Mouse (Mus musculus) hindbrain, embryonic 12.5 days (tissue): ENCODE data around the gene Osbpl2. TPM values are rescaled to one million over a fixed set of nuclear protein-coding genes. Genes with fewer than 3 reads are reported as not detected.

ENCODE experiments used
- ATAC-seq: fragments of 200-750 bp; cut with Nextera tagmentation; 2 replicates; pipeline ENCODE4 v1.8.0; 2017; ENCODE audit warnings: moderate TSS enrichment; ENCODE audit not compliant: low FRiP score
- H3K27ac ChIP-seq: fragments of 300-500 bp; sonication (generic); 2 replicates; pipeline ENCODE4 v1.5.1; 2016; ENCODE audit warnings: mild to moderate bottlenecking
- H3K27me3 ChIP-seq: fragments of 300-500 bp; sonication (generic); 2 replicates; pipeline ENCODE4 v1.6.1; 2016; ENCODE audit warnings: mild to moderate bottlenecking
- H3K36me3 ChIP-seq: fragments of 300-500 bp; sonication (generic); 2 replicates; pipeline ENCODE4 v1.6.1; 2016; ENCODE audit warnings: mild to moderate bottlenecking
- H3K4me1 ChIP-seq: fragments of 300-500 bp; sonication (generic); 2 replicates; pipeline ENCODE4 v1.6.1; 2016
- H3K4me2 ChIP-seq: fragments of 300-500 bp; sonication (generic); replicated peaks from 2 replicates; pipeline ENCODE4 v1.6.1; 2016; ENCODE audit warnings: mild to moderate bottlenecking
- H3K4me3 ChIP-seq: fragments of 300-500 bp; sonication (generic); 2 replicates; pipeline ENCODE4 v1.5.1; 2016; ENCODE audit warnings: mild to moderate bottlenecking
- H3K9ac ChIP-seq: fragments of 300-500 bp; sonication (generic); 2 replicates; pipeline ENCODE4 v1.6.1; 2016; ENCODE audit warnings: mild to moderate bottlenecking, moderate library complexity
- H3K9me3 ChIP-seq: fragments of 300-500 bp; sonication (generic); replicated peaks from 2 replicates; pipeline ENCODE4 v1.6.1; 2016; ENCODE audit warnings: mild to moderate bottlenecking
- WGBS: fragments of 180-500 bp; shearing (Covaris S2); methylation state at CpG from one replicate; pipeline ENCODE4 v1.1.7; 2016; 5-methylcytosine and 5-hydroxymethylcytosine counted together
- polyA plus RNA-seq: library from polyadenylated mRNA; unstranded; fragments of >200 nt; fragmentation: Nextera tagmentation; extraction: Ambion mirVana; gene quantifications from 2 replicates; pipeline ENCODE4 v1.2.1, GENCODE M21; 2016

Gene Osbpl2
- polyA plus RNA-seq: 52.2 and 53.8 TPM in 2 replicates

- peaks cover 50% of the 10 kb centered on the region for H3K4me1 ChIP-seq
These were observed at the start of gene Osbpl2 for GRCm38 (mm10) chr2:180118661-180119438. Gene Osbpl2 (plus strand): TSS chr2:180119306.

DNA sequence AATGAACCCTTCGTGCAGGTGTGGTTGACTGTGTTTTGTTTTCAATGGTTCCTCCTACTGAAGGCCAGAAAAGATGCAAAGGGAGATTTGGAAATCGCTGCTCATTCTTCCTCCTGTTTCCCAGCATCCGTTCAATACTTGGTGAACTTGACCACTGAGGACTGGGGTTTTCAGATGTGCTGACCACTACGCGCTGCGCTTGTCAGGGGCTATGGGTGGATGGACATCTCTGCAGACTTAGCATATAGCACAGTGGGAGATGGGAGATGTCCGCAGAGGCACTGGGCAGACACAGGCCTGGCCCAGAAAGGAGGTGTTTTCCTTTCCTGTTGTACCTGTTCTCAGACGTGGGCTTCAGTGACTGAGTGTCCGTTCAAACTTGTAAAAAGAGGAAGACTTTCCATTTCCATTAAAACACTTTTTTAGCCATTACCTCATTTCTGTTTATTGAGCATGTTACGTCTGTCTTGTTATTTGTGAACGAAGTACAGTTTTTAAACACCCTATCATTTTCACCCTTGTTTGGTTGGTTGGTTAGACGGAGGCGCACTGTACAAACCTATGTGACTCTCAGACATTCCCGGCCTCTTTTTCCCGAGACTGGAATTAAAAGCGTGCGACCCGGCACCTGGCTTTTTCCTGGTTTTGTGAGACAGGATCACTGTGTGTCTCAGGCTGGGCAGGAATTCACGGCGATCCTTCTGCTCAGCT is 49.2 kb upstream of the Osbpl2 start:
- H3K4me1 ChIP-seq: peaks cover 13% of the 10 kb centered on the region
- ATAC-seq: peak; percentile 79
- H3K27me3 ChIP-seq: no peaks in the 10 kb centered on the region
- 36% methylated on average over 20 of the region's 20 CpGs for WGBS
- peaks cover 34% of the 10 kb centered on the region for H3K36me3 ChIP-seq
- peak overlapping the region; percentile 80 for H3K9ac ChIP-seq
- peak overlapping the region; percentile 90 for H3K4me2 ChIP-seq
- H3K4me3 ChIP-seq: peak overlapping the region; percentile 60
- peak overlapping the region; percentile 85 for H3K27ac ChIP-seq
- no peaks in the 10 kb centered on the region for H3K9me3 ChIP-seq

More at GRCm38 (mm10) chr2:180118661-180119438, at the start of gene Osbpl2:
- Histone ChIP-seq H3K4me2 (peak within 1 kb of the TSS; percentile 93), H3K36me3 (peaks cover 9% of the 10 kb centered on the region; the same call in 1 of the 2 replicates), H3K9ac (peak within 1 kb of the TSS; percentile 91), H3K4me3 (peak within 1 kb of the TSS; percentile 92), H3K9me3 (no peaks in the 10 kb centered on the region), H3K27me3 (no peaks in the 10 kb centered on the region), H3K27ac (peak within 1 kb of the TSS; percentile 92)
- WGBS: under 1% methylated on average over 55 of the region's 55 CpGs
- ATAC-seq: peak; percentile 98

GRCm38 (mm10) chr2:180070481-180071453 is 48.3 kb upstream of the Osbpl2 start, which contains the start of gene Mtg2:
Gene Mtg2 (plus strand): TSS chr2:180070588.
- H3K9me3 ChIP-seq: no peaks in the 10 kb centered on the region
- H3K4me3 ChIP-seq: peak within 1 kb of the TSS; percentile 60
- 5% methylated on average over 57 of the region's 58 CpGs for WGBS
- peaks cover 13% of the 10 kb centered on the region for H3K4me1 ChIP-seq
- ATAC-seq: peak; percentile 96
- no peaks in the 10 kb centered on the region for H3K27me3 ChIP-seq
- H3K4me2 ChIP-seq: peak within 1 kb of the TSS; percentile 90
- H3K27ac ChIP-seq: peak within 1 kb of the TSS; percentile 85
- peaks cover 27% of the 10 kb centered on the region for H3K36me3 ChIP-seq
- H3K9ac ChIP-seq: peak within 1 kb of the TSS; percentile 80

GRCm38 (mm10) chr2:180071671-180072070 is 47.4 kb upstream of the Osbpl2 start:
- H3K4me1 ChIP-seq: peaks cover 13% of the 10 kb centered on the region
- no peak overlapping the region for H3K9ac ChIP-seq
- H3K4me2 ChIP-seq: no peak overlapping the region
- ATAC-seq: no peak
- H3K9me3 ChIP-seq: no peaks in the 10 kb centered on the region
- no peak overlapping the region for H3K4me3 ChIP-seq
- H3K27me3 ChIP-seq: no peaks in the 10 kb centered on the region
- 89% methylated on average over 2 of the region's 2 CpGs for WGBS
- peaks cover 27% of the 10 kb centered on the region for H3K36me3 ChIP-seq
- H3K27ac ChIP-seq: no peak overlapping the region

- H3K27ac ChIP-seq: no peak overlapping the region
- peaks cover 27% of the 10 kb centered on the region for H3K36me3 ChIP-seq
- H3K9ac ChIP-seq: no peak overlapping the region
- H3K4me2 ChIP-seq: no peak overlapping the region
- no peaks in the 10 kb centered on the region for H3K27me3 ChIP-seq
- peaks cover 13% of the 10 kb centered on the region for H3K4me1 ChIP-seq
- no peaks in the 10 kb centered on the region for H3K9me3 ChIP-seq
- ATAC-seq: no peak
- no peak overlapping the region for H3K4me3 ChIP-seq
- 90% methylated on average over 7 of the region's 7 CpGs for WGBS
These were observed 46.2 kb upstream of the Osbpl2 start for GRCm38 (mm10) chr2:180072886-180073285.

- Histone ChIP-seq H3K9ac (no peak overlapping the region), H3K4me1 (no peaks in the 10 kb centered on the region), H3K4me2 (no peak overlapping the region), H3K36me3 (peaks cover 47% of the 10 kb centered on the region), H3K27me3 (no peaks in the 10 kb centered on the region), H3K27ac (0 out of 2 replicates have a peak overlapping the region, but pooled peaks have one; percentile 4), H3K9me3 (no peaks in the 10 kb centered on the region), H3K4me3 (no peak overlapping the region)
- no peak for ATAC-seq
- WGBS: 69% methylated on average over 3 of the region's 3 CpGs
These were observed 41.5 kb upstream of the Osbpl2 start for GRCm38 (mm10) chr2:180077622-180078021.

- Histone ChIP-seq H3K27me3 (no peaks in the 10 kb centered on the region), H3K4me2 (no peak overlapping the region), H3K9ac (no peak overlapping the region), H3K4me1 (no peaks in the 10 kb centered on the region), H3K4me3 (no peak overlapping the region), H3K9me3 (no peaks in the 10 kb centered on the region), H3K36me3 (peaks cover 56% of the 10 kb centered on the region), H3K27ac (no peak overlapping the region)
- no peak for ATAC-seq
- 91% methylated on average over 8 of the region's 8 CpGs for WGBS
These were observed 38.4 kb upstream of the Osbpl2 start for GRCm38 (mm10) chr2:180080680-180081079.

DNA sequence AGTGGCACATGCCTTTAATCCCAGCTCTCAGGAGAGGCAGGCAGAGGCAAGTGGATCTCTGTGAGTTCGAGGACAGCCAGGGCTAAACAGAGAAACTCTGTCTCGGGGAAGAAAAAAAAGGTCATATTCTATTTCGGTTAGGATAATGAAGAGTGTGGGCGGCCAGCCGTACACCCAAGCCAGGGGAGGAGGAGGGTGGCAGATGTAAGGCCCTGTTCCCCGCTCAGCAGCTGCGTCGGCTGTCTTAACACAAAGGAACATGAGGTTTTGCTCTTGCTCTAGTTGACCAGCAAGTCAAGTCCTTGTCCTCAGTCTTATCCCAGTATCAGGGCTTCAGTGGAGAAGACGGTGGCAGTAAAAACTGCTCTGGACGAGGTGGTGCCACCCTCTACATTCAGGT is 36.0 kb upstream of the Osbpl2 start:
- H3K4me1 ChIP-seq: no peaks in the 10 kb centered on the region
- H3K27ac ChIP-seq: no peak overlapping the region
- no peaks in the 10 kb centered on the region for H3K27me3 ChIP-seq
- no peak overlapping the region for H3K4me2 ChIP-seq
- H3K4me3 ChIP-seq: no peak overlapping the region
- H3K9me3 ChIP-seq: no peaks in the 10 kb centered on the region
- H3K9ac ChIP-seq: no peak overlapping the region
- ATAC-seq: no peak
- H3K36me3 ChIP-seq: peaks cover 55% of the 10 kb centered on the region
- 88% methylated on average over 10 of the region's 10 CpGs for WGBS

- 47% methylated on average over 3 of the region's 3 CpGs for WGBS
- peaks cover 41% of the 10 kb centered on the region for H3K36me3 ChIP-seq
These were observed 34.5 kb upstream of the Osbpl2 start for GRCm38 (mm10) chr2:180084565-180084964.

GRCm38 (mm10) chr2:180085926-180086636 is 33.0 kb upstream of the Osbpl2 start:
- Histone ChIP-seq H3K4me1 (no peaks in the 10 kb centered on the region), H3K9ac (no peak overlapping the region; the same call in 1 of the 2 replicates), H3K4me2 (no peak overlapping the region), H3K4me3 (no peak overlapping the region), H3K27ac (peak overlapping the region; percentile 55), H3K36me3 (peaks cover 36% of the 10 kb centered on the region), H3K27me3 (no peaks in the 10 kb centered on the region), H3K9me3 (no peaks in the 10 kb centered on the region)
- 77% methylated on average over 16 of the region's 16 CpGs for WGBS
- 0 out of 2 replicates have a peak, but pooled peaks have one; percentile 37 for ATAC-seq

More at GRCm38 (mm10) chr2:180084565-180084964, 34.5 kb upstream of the Osbpl2 start:
- Histone ChIP-seq H3K27ac (no peak overlapping the region), H3K9me3 (no peaks in the 10 kb centered on the region), H3K4me1 (no peaks in the 10 kb centered on the region), H3K27me3 (no peaks in the 10 kb centered on the region), H3K4me3 (no peak overlapping the region), H3K9ac (no peak overlapping the region), H3K4me2 (no peak overlapping the region)
- no peak for ATAC-seq

DNA sequence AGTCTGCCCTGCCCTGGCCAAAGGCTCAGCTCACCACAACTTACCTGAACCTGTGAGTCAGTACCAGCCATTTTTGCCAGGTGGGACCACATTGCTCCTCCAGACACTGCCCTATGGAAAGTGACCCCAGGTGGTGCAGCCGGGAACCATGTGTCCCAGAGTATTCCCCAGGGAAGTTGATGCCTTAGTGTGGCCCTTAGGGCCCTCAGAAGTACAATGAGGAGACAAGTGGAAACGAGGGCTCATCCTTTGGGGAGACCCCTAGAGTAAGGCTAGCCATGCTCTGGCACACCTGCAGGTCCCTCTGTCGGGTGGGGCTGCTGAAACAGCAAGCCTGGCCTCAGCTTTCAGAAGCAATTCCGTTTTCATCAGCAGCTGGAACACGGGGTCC is 32.5 kb upstream of the Osbpl2 start:
- H3K4me2 ChIP-seq: no peak overlapping the region
- H3K9ac ChIP-seq: no peak overlapping the region
- H3K4me1 ChIP-seq: no peaks in the 10 kb centered on the region
- H3K9me3 ChIP-seq: no peaks in the 10 kb centered on the region
- no peak for ATAC-seq
- WGBS: 84% methylated on average over 5 of the region's 5 CpGs
- peaks cover 36% of the 10 kb centered on the region for H3K36me3 ChIP-seq
- peak overlapping the region; percentile 55; the same call in 1 of the 2 replicates for H3K27ac ChIP-seq
- H3K27me3 ChIP-seq: no peaks in the 10 kb centered on the region
- H3K4me3 ChIP-seq: no peak overlapping the region
